Mouse (Mus musculus) G1E (cell line): ENCODE results near the gene Slc9a3r2. TPM values are rescaled to one million over a fixed set of nuclear protein-coding genes. Genes with fewer than 3 reads are reported as not detected.

Source experiments
- ATAC-seq: 2 replicates; pipeline ENCODE4 v1.8.0; 2016; ENCODE audit warnings: mild to moderate bottlenecking; ENCODE audit not compliant: insufficient number of reproducible peaks, poor library complexity, low FRiP score, severe bottlenecking; ENCODE audit errors: extremely low read depth
- DNase-seq: peaks from one replicate; pipeline ENCODE4 v3.0.0; 2012; ENCODE audit warnings: low spot score
- H3K27me3 ChIP-seq: 2 replicates; pipeline ENCODE4 v1.6.1; 2012; ENCODE audit warnings: mild to moderate bottlenecking, low read length, inconsistent platforms; ENCODE audit not compliant: insufficient read depth
- H3K36me3 ChIP-seq: replicated peaks from 2 replicates; pipeline ENCODE3; 2012; ENCODE audit warnings: mild to moderate bottlenecking, inconsistent platforms
- H3K4me1 ChIP-seq: 2 replicates; pipeline ENCODE4 v1.6.1; 2012; ENCODE audit warnings: low read depth, low read length, inconsistent platforms, mixed read lengths; ENCODE audit not compliant: insufficient read depth
- H3K4me3 ChIP-seq: 2 replicates; pipeline ENCODE4 v1.5.1; 2012; ENCODE audit warnings: low read depth, mild to moderate bottlenecking, inconsistent platforms, low read length, moderate library complexity, mixed read lengths
- H3K9me3 ChIP-seq: replicated peaks from 2 replicates; pipeline ENCODE4 v1.6.1; 2012; ENCODE audit warnings: inconsistent platforms
- CTCF ChIP-seq: IDR thresholded peaks from 2 replicates; pipeline ENCODE4 v1.5.1; 2012; ENCODE audit warnings: low read depth, low read length, inconsistent platforms, mixed read lengths
- GATA1 ChIP-seq: IDR thresholded peaks from 2 replicates; pipeline ENCODE4 v1.6.1; 2012; ENCODE audit warnings: borderline replicate concordance, low read length, inconsistent platforms, mixed read lengths
- GATA2 ChIP-seq: IDR thresholded peaks from 2 replicates; pipeline ENCODE4 v1.6.1; 2012; ENCODE audit warnings: low read depth, low read length, inconsistent platforms, borderline replicate concordance
- POLR2AphosphoS5 ChIP-seq: IDR thresholded peaks from 2 replicates; pipeline ENCODE4 v1.6.1; 2012; ENCODE audit warnings: low read depth, low read length, inconsistent platforms; ENCODE audit not compliant: insufficient replicate concordance
- TAL1 ChIP-seq: conservative IDR thresholded peaks from 2 replicates; pipeline ENCODE4 v1.6.1; 2012; ENCODE audit warnings: low read depth, low read length, inconsistent platforms, mixed read lengths
- polyA plus RNA-seq: library from polyadenylated mRNA; stranded (reverse); fragments of >175 nt; gene quantifications from 2 replicates; pipeline ENCODE4 v1.2.3, GENCODE M21; 2012
- total RNA-seq, 2 experiments: library from RNA; stranded (forward) in 1 of 2; stranded (reverse) in 1 of 2; fragments of 200-1000 nt in 1 of 2; fragments of >200 nt in 1 of 2; fragmentation: Nextera tagmentation in 1 of 2; gene quantifications; 2 replicates each; pipeline ENCODE4 v1.2.3; 2014 to 2017

Gene Slc9a3r2
- total and polyA plus RNA-seq, 3 experiments = 0.07 to 0.16 TPM; not detected in 1

DNA sequence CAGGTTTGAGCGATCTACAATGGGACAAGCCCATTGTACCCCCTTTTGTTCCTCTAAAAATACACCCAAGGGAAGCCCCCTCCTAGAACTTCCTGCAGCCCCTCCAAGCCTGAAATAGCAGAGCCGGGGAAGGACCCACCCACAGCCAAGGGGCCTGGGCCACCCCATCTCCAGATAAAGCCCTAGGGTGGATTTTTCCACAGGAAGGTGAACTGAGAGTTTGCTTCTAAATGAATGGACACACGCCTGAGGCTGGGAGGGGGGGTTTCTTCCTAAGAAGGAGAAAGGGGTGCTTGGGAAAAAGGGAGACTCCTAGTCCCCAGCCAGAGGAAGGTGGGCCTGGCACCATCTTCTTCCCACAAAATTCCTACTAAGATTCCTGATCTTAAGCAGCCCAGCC, 4.2 kb downstream of the Slc9a3r2 start:
- Histone ChIP-seq H3K9me3 (no peaks in the 10 kb centered on the region), H3K4me3 (no peak overlapping the region), H3K36me3 (no peaks in the 10 kb centered on the region), H3K4me1 (peaks cover 13% of the 10 kb centered on the region), H3K27me3 (peaks cover 90% of the 10 kb centered on the region)
- no peak for ATAC-seq
- TF ChIP-seq TAL1 (no peak), POLR2AphosphoS5 (no peak), CTCF (no peak), GATA2 (no peak), GATA1 (no peak)
- no peak for DNase-seq

DNA sequence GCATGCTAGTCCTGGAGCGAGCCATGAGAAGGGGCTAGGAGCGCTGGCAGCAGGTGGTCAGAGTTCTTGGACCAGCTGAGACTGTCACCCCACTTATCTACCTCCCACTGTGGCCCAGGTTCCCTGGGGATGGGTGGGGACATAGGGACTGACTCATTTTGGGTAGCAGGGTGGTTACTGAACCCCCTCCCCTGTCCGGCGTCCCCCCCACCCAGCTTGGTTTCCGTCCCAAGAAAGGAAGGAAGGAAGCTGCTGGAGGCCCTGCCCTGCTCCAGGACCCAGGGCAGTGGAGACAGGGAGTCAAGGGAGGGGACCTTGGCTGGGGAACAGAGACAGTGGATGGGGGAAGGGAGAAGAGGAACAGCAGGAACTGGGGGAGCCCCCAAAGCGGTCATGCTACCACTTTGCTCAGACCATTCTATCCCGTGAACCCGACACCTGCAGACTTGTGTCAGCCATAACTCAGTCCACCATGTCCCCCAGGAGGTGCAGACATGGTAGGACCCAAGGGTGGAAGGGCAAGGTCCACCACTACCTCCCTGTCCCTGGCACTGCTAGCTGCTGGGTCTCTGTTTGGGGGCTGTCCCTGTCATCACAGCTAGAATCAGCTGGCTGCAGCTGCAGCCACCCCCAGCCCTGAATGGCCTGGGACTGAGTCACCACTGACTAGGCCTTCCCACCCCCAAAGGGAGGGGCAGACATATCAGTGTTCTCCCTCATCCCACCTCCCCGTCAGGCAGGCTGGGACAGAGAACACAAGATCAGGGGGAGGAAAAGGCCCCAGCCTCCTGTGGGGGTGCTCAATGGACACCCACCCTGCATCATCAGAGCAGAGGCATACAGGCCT, 5.0 kb downstream of the Slc9a3r2 start:
- H3K27me3 ChIP-seq = peaks cover 81% of the 10 kb centered on the region
- H3K36me3 ChIP-seq = no peaks in the 10 kb centered on the region
- TF ChIP-seq GATA2 = no peak
- TF ChIP-seq CTCF = no peak
- no peak for TF ChIP-seq GATA1
- TF ChIP-seq POLR2AphosphoS5 = no peak
- no peak for TF ChIP-seq TAL1
- ATAC-seq (no peak), DNase-seq (no peak)
- H3K4me3 ChIP-seq = no peak overlapping the region
- no peaks in the 10 kb centered on the region for H3K9me3 ChIP-seq
- H3K4me1 ChIP-seq = peaks cover 10% of the 10 kb centered on the region; the same call in 1 of the 2 replicates

DNA sequence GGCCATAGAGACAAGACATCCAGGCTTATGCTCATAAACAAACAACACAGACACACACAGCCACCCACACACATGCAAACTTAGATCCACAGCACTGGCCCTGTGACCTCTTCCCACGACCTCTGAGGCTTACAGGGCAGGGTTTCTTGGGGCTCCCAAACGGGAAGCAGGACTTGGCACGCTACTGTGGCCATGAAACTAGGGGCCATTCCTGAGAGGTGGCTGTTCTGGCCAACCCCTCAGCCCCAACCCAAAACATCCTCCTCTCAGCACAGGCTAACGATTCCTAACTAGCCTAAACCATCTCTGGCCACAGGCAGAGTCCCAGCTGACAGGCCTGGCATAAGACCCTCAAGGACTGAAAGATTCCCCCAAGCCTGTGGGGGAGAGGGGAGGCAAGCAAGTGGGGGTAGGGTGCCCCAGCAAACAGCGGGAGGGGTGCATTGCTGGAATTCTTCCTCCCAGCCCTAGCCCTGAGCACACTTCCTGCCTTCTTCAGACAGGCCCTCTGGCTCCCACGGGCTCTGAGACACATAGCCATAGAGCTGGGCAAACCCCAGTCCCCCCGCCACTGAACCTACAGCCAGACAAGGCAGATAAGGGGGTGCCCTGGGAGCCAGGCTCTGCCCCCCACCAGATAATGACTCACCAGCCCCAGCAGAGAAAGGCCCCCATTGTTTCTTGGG, 6.0 kb downstream of the Slc9a3r2 start:
- 0 out of 2 replicates have a peak, but pooled peaks cover 3% of the 10 kb centered on the region for H3K4me1 ChIP-seq
- H3K36me3 ChIP-seq = peaks cover 3% of the 10 kb centered on the region
- ATAC-seq (no peak), DNase-seq (no peak)
- TF ChIP-seq GATA2 (no peak), TAL1 (no peak), CTCF (no peak), POLR2AphosphoS5 (no peak), GATA1 (no peak)
- peaks cover 72% of the 10 kb centered on the region for H3K27me3 ChIP-seq
- H3K9me3 ChIP-seq = no peaks in the 10 kb centered on the region
- no peak overlapping the region for H3K4me3 ChIP-seq

DNA sequence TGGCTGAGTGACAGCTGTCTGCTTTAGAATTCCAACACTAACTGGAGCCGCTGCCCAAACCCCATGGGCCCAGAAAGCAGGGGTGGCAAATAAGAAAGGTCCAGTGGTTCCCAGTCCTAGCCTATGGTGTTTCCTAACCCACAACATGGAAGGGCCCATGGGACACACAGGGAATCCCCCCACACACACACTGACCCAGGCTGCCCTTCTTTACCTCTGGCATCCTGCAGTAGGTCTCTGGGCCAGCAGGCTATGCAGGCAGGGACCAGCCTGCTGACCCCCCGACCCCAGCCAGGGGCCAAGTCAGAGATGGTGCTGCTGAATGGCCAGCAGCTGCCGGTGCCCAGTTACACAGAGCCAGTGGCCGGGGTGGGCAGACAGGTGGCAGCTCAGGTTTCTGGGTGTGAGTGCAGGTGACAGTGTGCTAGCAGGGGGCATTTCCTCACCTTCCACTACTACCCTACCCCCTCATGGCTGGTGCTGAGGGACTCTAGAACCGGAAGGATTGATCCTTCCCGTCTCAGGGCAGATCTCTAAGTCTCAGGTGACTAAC, 7.3 kb downstream of the Slc9a3r2 start:
- Histone ChIP-seq H3K4me3 (no peak overlapping the region), H3K27me3 (peaks cover 61% of the 10 kb centered on the region), H3K4me1 (0 out of 2 replicates have a peak, but pooled peaks cover 3% of the 10 kb centered on the region), H3K9me3 (no peaks in the 10 kb centered on the region), H3K36me3 (peaks cover 14% of the 10 kb centered on the region)
- no peak for DNase-seq
- no peak for ATAC-seq
- no peak for TF ChIP-seq GATA1
- no peak for TF ChIP-seq TAL1
- no peak for TF ChIP-seq CTCF
- no peak for TF ChIP-seq POLR2AphosphoS5
- no peak for TF ChIP-seq GATA2

DNA sequence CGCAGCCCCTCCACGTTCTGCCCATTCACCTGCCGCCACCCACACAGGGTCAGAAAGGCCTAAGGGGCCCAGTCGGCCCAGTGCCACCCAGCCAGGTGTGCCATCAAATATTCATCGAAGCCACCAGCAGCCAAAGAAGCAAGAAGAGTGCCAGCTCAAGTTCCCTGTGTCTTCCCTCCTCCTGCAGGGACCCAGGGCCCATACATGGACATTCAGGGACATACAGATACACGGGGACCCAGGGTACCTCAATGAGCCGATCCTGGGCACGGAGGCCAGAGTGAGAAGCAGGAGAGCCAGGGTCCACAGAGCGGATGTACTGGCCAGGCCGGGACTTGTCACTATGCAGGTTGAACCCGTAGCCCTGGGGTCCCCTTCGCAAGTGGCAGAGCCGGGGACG, 8.2 kb downstream of the Slc9a3r2 start:
- DNase-seq (no peak), ATAC-seq (no peak)
- Histone ChIP-seq H3K36me3 (peaks cover 16% of the 10 kb centered on the region), H3K4me1 (0 out of 2 replicates have a peak, but pooled peaks cover 3% of the 10 kb centered on the region), H3K4me3 (no peak overlapping the region), H3K9me3 (no peaks in the 10 kb centered on the region), H3K27me3 (peaks cover 51% of the 10 kb centered on the region)
- TF ChIP-seq POLR2AphosphoS5 (no peak), GATA2 (no peak), GATA1 (no peak), CTCF (no peak), TAL1 (no peak)

DNA sequence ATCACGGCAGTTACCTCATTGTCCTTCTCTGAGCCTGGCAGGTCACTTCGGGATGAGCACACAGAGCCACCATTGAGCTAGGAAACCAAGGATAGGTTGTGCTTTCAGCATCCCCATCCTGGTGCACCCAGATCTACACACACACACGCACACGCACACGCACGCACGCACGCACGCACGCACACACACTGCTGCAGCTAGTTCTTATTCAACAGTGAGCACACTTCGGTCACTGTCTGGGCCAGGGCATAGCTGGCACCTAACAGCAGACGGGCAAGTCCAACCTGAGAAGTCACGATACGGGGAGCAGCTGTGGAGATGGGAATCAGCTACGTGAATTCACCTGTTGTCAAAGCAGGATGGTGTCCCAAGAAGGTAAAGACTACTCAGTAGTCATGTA, 9.5 kb downstream of the Slc9a3r2 start:
- no peak for TF ChIP-seq GATA2
- TF ChIP-seq TAL1 = no peak
- no peak for TF ChIP-seq POLR2AphosphoS5
- no peak for TF ChIP-seq GATA1
- no peak for TF ChIP-seq CTCF

More for the DNA sequence above, 9.5 kb downstream of the Slc9a3r2 start:
- H3K4me3 ChIP-seq = no peak overlapping the region
- H3K36me3 ChIP-seq = peaks cover 28% of the 10 kb centered on the region
- no peak for DNase-seq
- H3K27me3 ChIP-seq = peaks cover 41% of the 10 kb centered on the region
- H3K4me1 ChIP-seq = peaks cover 9% of the 10 kb centered on the region
- no peaks in the 10 kb centered on the region for H3K9me3 ChIP-seq
- ATAC-seq = no peak
